Mouse (Mus musculus) stomach, postnatal 0 days (tissue): ENCODE data around the gene Sptlc2.

Experiments
- CTCF ChIP-seq: IDR thresholded peaks from 2 replicates; pipeline ENCODE4 v1.5.1; 2016; ENCODE audit warnings: antibody characterized with exemption, low read depth, mild to moderate bottlenecking, moderate library complexity
- EP300 ChIP-seq: optimal IDR thresholded peaks from 2 replicates; pipeline ENCODE3; 2016; ENCODE audit warnings: antibody characterized with exemption

- TF ChIP-seq EP300 (no peak), CTCF (no peak)
Measured at GRCm38 (mm10) chr12:87265444-87265843, 122.7 kb downstream of the Sptlc2 start.
